Comparison of ENCODE assay signal across 16 mouse cellular contexts in the genomic region with DNA sequence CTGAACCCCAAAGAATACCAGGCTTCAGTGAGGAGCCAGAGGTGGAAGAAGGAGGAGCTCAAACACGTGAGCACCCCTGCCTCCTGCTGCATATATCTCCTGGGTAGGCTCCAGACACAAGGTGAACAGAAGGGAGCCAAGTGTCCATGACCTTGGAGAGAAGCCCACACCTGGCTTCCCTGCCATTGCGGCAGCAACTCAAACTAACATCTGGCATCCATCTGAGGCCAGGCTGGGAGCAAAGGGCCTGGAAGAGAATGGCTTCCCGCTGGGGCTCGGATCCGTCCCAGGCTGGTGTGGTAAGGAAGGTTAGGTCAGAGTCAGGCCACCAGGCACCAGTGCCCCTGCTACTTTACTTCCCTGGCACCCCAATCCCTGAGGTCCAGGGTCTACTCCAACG. TPM values are rescaled to one million over a fixed set of nuclear protein-coding genes. Genes with fewer than 3 reads are reported as not detected.
A peak's percentile ranks its signal among the peaks of the same experiment; 100 is the strongest.
DNase-seq lines count a peak whose midpoint lies in the region; ATAC-seq and TF ChIP-seq lines count a peak whose summit lies in the region.
"Had no signal": no experiment of that assay in that cellular context is flagged by ENCODE, and none has a peak within 500 bp of the region (broad histone marks: within the 10 kb centered on the region; RNA-seq: fewer than 3 reads in every experiment).

No protein-coding gene starts in this region.

- peaks cover 94% of the 10 kb centered on the region for H3K36me3 ChIP-seq in embryonic facial prominence, embryonic 10.5 days (replicated peaks)
- peaks cover 41% of the 10 kb centered on the region for H3K36me3 ChIP-seq in limb, embryonic 15.5 days

- ATAC-seq in limb, embryonic 15.5 days (ENCODE audit: insufficient number of reproducible peaks, low FRiP score, low TSS enrichment, low read depth) = no peak
- ATAC-seq: midbrain, embryonic 16.5 days had no signal

- no peak overlapping the region for H3K4me3 ChIP-seq in left cerebral cortex, adult 2 months
- H3K4me3 ChIP-seq in embryonic facial prominence, embryonic 10.5 days = no peak overlapping the region
- H3K4me3 ChIP-seq in limb, embryonic 15.5 days = no peak overlapping the region
- H3K4me3 ChIP-seq: erythroblast, embryonic 14.5 days had no signal

- no peaks in the 10 kb centered on the region for H3K27me3 ChIP-seq in embryonic facial prominence, embryonic 10.5 days (replicated peaks; ENCODE audit: low read depth, poor library complexity, severe bottlenecking)
- no peaks in the 10 kb centered on the region for H3K27me3 ChIP-seq in limb, embryonic 15.5 days

- WGBS in embryonic facial prominence, embryonic 10.5 days = 45% methylated on average over 6 of the region's 6 CpGs
- WGBS in limb, embryonic 15.5 days = 35% methylated on average over 6 of the region's 6 CpGs

- no peak overlapping the region; the same call in 1 of the 2 replicates for H3K4me2 ChIP-seq in limb, embryonic 15.5 days

- peak overlapping the region; percentile 11; the same call in 1 of the 2 replicates for H3K27ac ChIP-seq in left cerebral cortex, adult 2 months
- H3K27ac ChIP-seq in embryonic facial prominence, embryonic 10.5 days (replicated peaks) = no peak overlapping the region; the same call in 1 of the 2 replicates
- peak overlapping the region; percentile 70 for H3K27ac ChIP-seq in limb, embryonic 15.5 days

- peaks cover 72% of the 10 kb centered on the region for H3K4me1 ChIP-seq in embryonic facial prominence, embryonic 10.5 days
- peaks cover 65% of the 10 kb centered on the region for H3K4me1 ChIP-seq in limb, embryonic 15.5 days

- intact Hi-C loops in gastrocnemius, postnatal 36 days (cut with DNase I) = no loop called here
- intact Hi-C loops in left cerebral cortex, adult 2 months (cut with DNase I) = loop anchor here (10.0 kb wide), 1 partner anchor 737 kb away; no protein-coding TSS in a partner anchor

- H3K9me3 ChIP-seq in embryonic facial prominence, embryonic 10.5 days = no peaks in the 10 kb centered on the region
- H3K9me3 ChIP-seq in limb, embryonic 15.5 days = no peaks in the 10 kb centered on the region

- no peak for TF ChIP-seq CTCF in left cerebral cortex, adult 2 months (IDR thresholded peaks at IDR 0.05)

- no peak overlapping the region for H3K9ac ChIP-seq in limb, embryonic 15.5 days

- DNase-seq in gastrocnemius, postnatal 25 days = peak; percentile 4
- no peak for DNase-seq in gastrocnemius, postnatal 36 days
- no peak for DNase-seq in left cerebral cortex, adult 2 months (ENCODE audit: extremely low spot score in 1 of 2, low spot score in 2 of 2)
- DNase-seq in left cerebral cortex, adult 11 months (ENCODE audit: low spot score) = no peak
- peak; percentile 66 for DNase-seq in embryonic facial prominence, embryonic 10.5 days (ENCODE audit: low spot score)
- DNase-seq in cerebellum, postnatal 25 days = no peak
- no peak for DNase-seq in adrenal gland, postnatal 25 days
- DNase-seq: cerebellum, adult 18-20 months; heart, postnatal 36 days; lung, postnatal 14 days; thymus, postnatal 14 days had no signal

RNA-seq across cellular contexts. Expression of gene Cpsf4l, which starts 18.2 kb away (rescaled TPM):
- total RNA-seq in gastrocnemius, postnatal 25 days (2021) = not detected
- total RNA-seq in gastrocnemius, postnatal 36 days (2021) = not detected
- not detected for total RNA-seq in left cerebral cortex, adult 2 months (2021)
- polyA plus RNA-seq in embryonic facial prominence, embryonic 10.5 days (2016; fragmentation: Nextera tagmentation; extraction: Ambion mirVana) = 0.34 and 0.69 TPM in 2 replicates
- polyA plus RNA-seq in limb, embryonic 15.5 days (2015; fragmentation: Nextera tagmentation; extraction: Ambion mirVana) = 0.92 and 1.3 TPM in 2 replicates
- 0.76 TPM in 2 replicates for total RNA-seq in adrenal gland, postnatal 25 days (2021)
- total RNA-seq: gastrocnemius, postnatal 14 days; heart, postnatal 36 days had no signal
- polyA plus RNA-seq: C2C12; erythroblast, embryonic 14.5 days had no signal

RNA-seq across cellular contexts. Expression of gene Cdc42ep4, which starts 23.7 kb away (rescaled TPM):
- total RNA-seq in gastrocnemius, postnatal 25 days (2021) = 1 to 10 TPM; 5.2 to 7.3 TPM
- total RNA-seq in gastrocnemius, postnatal 36 days (2021) = 1 to 10 TPM; 4.9 to 6.8 TPM
- total RNA-seq in left cerebral cortex, adult 2 months (2021) = 10 to 100 TPM; 25.6 to 28.8 TPM
- 117 TPM in 2 replicates for polyA plus RNA-seq in embryonic facial prominence, embryonic 10.5 days (2016; fragmentation: Nextera tagmentation; extraction: Ambion mirVana)
- polyA plus RNA-seq in limb, embryonic 15.5 days (2015; fragmentation: Nextera tagmentation; extraction: Ambion mirVana) = 70.1 and 72.4 TPM in 2 replicates
- total RNA-seq in adrenal gland, postnatal 25 days (2021) = 114 and 133 TPM in 2 replicates

RNA-seq across cellular contexts. Expression of gene D11Wsu47e, which starts 43.8 kb away (rescaled TPM):
- total RNA-seq in gastrocnemius, postnatal 25 days (2021) = 1 to 10 TPM; 4.6 TPM
- 1 to 10 TPM; 3.4 to 3.8 TPM for total RNA-seq in gastrocnemius, postnatal 36 days (2021)
- 10 to 100 TPM; 13.2 to 14.5 TPM for total RNA-seq in left cerebral cortex, adult 2 months (2021)
- polyA plus RNA-seq in embryonic facial prominence, embryonic 10.5 days (2016; fragmentation: Nextera tagmentation; extraction: Ambion mirVana) = 26.4 and 28.0 TPM in 2 replicates
- 19.2 and 21.5 TPM in 2 replicates for polyA plus RNA-seq in limb, embryonic 15.5 days (2015; fragmentation: Nextera tagmentation; extraction: Ambion mirVana)
- total RNA-seq in adrenal gland, postnatal 25 days (2021) = 21.7 and 22.4 TPM in 2 replicates

RNA-seq across cellular contexts. Expression of gene Fam104a, which starts 44.0 kb away (rescaled TPM):
- 10 to 100 TPM; 24.7 to 25.4 TPM for total RNA-seq in gastrocnemius, postnatal 25 days (2021)
- 10 to 100 TPM; 26.7 to 27.6 TPM for total RNA-seq in gastrocnemius, postnatal 36 days (2021)
- 10 to 100 TPM; 31.2 to 31.4 TPM for total RNA-seq in left cerebral cortex, adult 2 months (2021)
- polyA plus RNA-seq in embryonic facial prominence, embryonic 10.5 days (2016; fragmentation: Nextera tagmentation; extraction: Ambion mirVana) = 53.4 and 57.6 TPM in 2 replicates
- polyA plus RNA-seq in limb, embryonic 15.5 days (2015; fragmentation: Nextera tagmentation; extraction: Ambion mirVana) = 45.6 and 46.0 TPM in 2 replicates
- total RNA-seq in adrenal gland, postnatal 25 days (2021) = 29.1 and 30.5 TPM in 2 replicates

Comparison
In these comparisons a context has a peak if more than half of its experiments do, and no peak if none do; other contexts are left out.
1. DNase-seq: peak in gastrocnemius, postnatal 25 days (single experiment) and embryonic facial prominence, embryonic 10.5 days (single experiment); none in gastrocnemius, postnatal 36 days (0 of 2), left cerebral cortex, adult 2 months (0 of 2), left cerebral cortex, adult 11 months (single experiment), cerebellum, postnatal 25 days (0 of 2) and adrenal gland, postnatal 25 days (single experiment).